Mouse (Mus musculus): ENCODE data around the gene Cd300ld3.

The Cd300ld3 gene

GRCm38 (mm10) chr11:115048259-115048658 lies at the start of gene Cd300ld3:
Cd300ld3 (minus strand) TSS chr11:115048409.
- peak; percentile 37 for DNase-seq

GRCm38 (mm10) chr11:115092140-115092539 lies 43.9 kb upstream of the Cd300ld3 start:
- peak; percentile 52 for DNase-seq

GRCm38 (mm10) chr11:115091362-115091901 lies 43.2 kb upstream of the Cd300ld3 start, which contains the start of gene Rab37:
Rab37 (plus strand) TSS chr11:115091431.
- DNase-seq, result peak; percentile 82

GRCm38 (mm10) chr11:115089853-115090252 lies 41.6 kb upstream of the Cd300ld3 start:
- DNase-seq, result no peak

- no peak for DNase-seq
These were observed 38.0 kb upstream of the Cd300ld3 start for GRCm38 (mm10) chr11:115086213-115086612.

GRCm38 (mm10) chr11:115085064-115085463 lies 36.9 kb upstream of the Cd300ld3 start:
- DNase-seq, result no peak

- peak; percentile 58 for DNase-seq
These were observed 36.4 kb upstream of the Cd300ld3 start for GRCm38 (mm10) chr11:115084595-115084994.

- peak; percentile 78 for DNase-seq
These were observed 35.3 kb upstream of the Cd300ld3 start for GRCm38 (mm10) chr11:115083376-115084139.

GRCm38 (mm10) chr11:115082196-115082595 lies 34.0 kb upstream of the Cd300ld3 start:
- DNase-seq, result no peak

- DNase-seq, result no peak
These were observed 33.2 kb upstream of the Cd300ld3 start for GRCm38 (mm10) chr11:115081373-115081772.

GRCm38 (mm10) chr11:115080886-115081285 lies 32.7 kb upstream of the Cd300ld3 start:
- DNase-seq, result peak; percentile 75

- no peak for DNase-seq
These were observed 30.5 kb upstream of the Cd300ld3 start for GRCm38 (mm10) chr11:115078680-115079079.

- no peak for DNase-seq
These were observed 29.2 kb upstream of the Cd300ld3 start for GRCm38 (mm10) chr11:115077436-115077835.

GRCm38 (mm10) chr11:115075859-115076258 lies 27.6 kb upstream of the Cd300ld3 start:
- no peak for DNase-seq

GRCm38 (mm10) chr11:115075407-115075806 lies 27.2 kb upstream of the Cd300ld3 start:
- no peak for DNase-seq

- DNase-seq, result no peak
These were observed 24.8 kb upstream of the Cd300ld3 start for GRCm38 (mm10) chr11:115073002-115073401.

- DNase-seq, result no peak
These were observed 23.6 kb upstream of the Cd300ld3 start for GRCm38 (mm10) chr11:115071631-115072294.

- DNase-seq, result no peak
These were observed 22.9 kb upstream of the Cd300ld3 start for GRCm38 (mm10) chr11:115071015-115071551.

- DNase-seq, result no peak
These were observed 18.6 kb upstream of the Cd300ld3 start for GRCm38 (mm10) chr11:115066768-115067167.

GRCm38 (mm10) chr11:115062077-115062476 lies 13.9 kb upstream of the Cd300ld3 start, which contains the start of gene Cd300e:
Cd300e (minus strand) TSS chr11:115062177.
- no peak for DNase-seq

- no peak for DNase-seq
These were observed 11.6 kb upstream of the Cd300ld3 start for GRCm38 (mm10) chr11:115059797-115060196.

- DNase-seq, result no peak
These were observed 10.5 kb upstream of the Cd300ld3 start for GRCm38 (mm10) chr11:115058701-115059100.

- DNase-seq, result peak; percentile 31
These were observed 6.3 kb upstream of the Cd300ld3 start for GRCm38 (mm10) chr11:115054537-115054936.

All from cerebellum, adult 9-11 months (tissue).